Mouse (Mus musculus) gastrocnemius, adult 2 months (tissue): ENCODE data around the gene Fam124b. TPM values are rescaled to one million over a fixed set of nuclear protein-coding genes. Genes with fewer than 3 reads are reported as not detected.

Experiments
- DNase-seq: peaks from one replicate; pipeline ENCODE4 v3.0.0; 2022
- H3K27ac ChIP-seq: fragments of 200-600 bp; 2 replicates; pipeline ENCODE4 v1.8.1; 2022; ENCODE audit warnings: mild to moderate bottlenecking
- H3K4me3 ChIP-seq: fragments of 200-600 bp; 2 replicates; pipeline ENCODE4 v1.8.1; 2022; ENCODE audit warnings: mild to moderate bottlenecking, moderate library complexity
- CTCF ChIP-seq: fragments of 200-600 bp; IDR thresholded peaks from 2 replicates; pipeline ENCODE4 v1.8.1; 2022; ENCODE audit warnings: antibody characterized with exemption, mild to moderate bottlenecking, moderate library complexity
- intact Hi-C: fragments of 180-260 bp; cut with DNase I; formaldehyde crosslinking; loops from one replicate; pipeline ENCODE4 v1.15.1; 2025
- long read RNA-seq, 2 experiments: library from polyadenylated mRNA; stranded (forward); transcript quantifications; one replicate each; pipeline ENCODE4 v2.0.0; 2021
- total RNA-seq, 2 experiments: library from RNA; stranded (reverse); gene quantifications; 2 replicates each; pipeline ENCODE4 v1.2.3; 2021

Gene Fam124b
- 1 to 10 TPM in 1 of 2 experiments, under 1 TPM in 1; 0.66 to 1.7 TPM for total RNA-seq
- long read RNA-seq, experiment 1 = 0 reads
- long read RNA-seq, experiment 2 = 0 reads

DNA sequence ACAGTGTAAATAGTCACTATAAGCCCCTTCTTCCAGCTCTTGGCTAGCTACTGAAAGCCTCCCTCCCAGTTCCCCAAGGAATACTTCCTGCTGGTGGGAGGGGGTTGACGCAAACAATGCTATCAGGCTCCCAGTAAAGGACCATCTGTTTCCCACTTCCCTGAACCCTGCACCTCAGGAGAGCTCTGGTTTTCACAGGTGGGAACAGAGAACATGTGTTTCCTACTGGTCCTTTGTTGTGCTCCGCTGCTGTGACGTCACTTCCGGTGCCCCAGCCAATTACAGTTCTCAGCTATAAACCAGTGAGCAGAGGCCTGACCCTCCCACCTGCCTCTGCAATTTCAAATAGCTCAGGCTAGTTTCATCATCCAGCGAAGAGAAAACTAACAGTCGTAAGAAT lies at the start of gene Fam124b:
Gene Fam124b (minus strand): TSS at position 206 of the 400 bp plus-strand sequence.
- TF ChIP-seq CTCF = no peak
- peak; percentile 72 for DNase-seq
- intact Hi-C loops = no loop called here
- H3K27ac ChIP-seq = peak within 1 kb of the TSS; percentile 69
- no peak within 1 kb of the TSS for H3K4me3 ChIP-seq

DNA sequence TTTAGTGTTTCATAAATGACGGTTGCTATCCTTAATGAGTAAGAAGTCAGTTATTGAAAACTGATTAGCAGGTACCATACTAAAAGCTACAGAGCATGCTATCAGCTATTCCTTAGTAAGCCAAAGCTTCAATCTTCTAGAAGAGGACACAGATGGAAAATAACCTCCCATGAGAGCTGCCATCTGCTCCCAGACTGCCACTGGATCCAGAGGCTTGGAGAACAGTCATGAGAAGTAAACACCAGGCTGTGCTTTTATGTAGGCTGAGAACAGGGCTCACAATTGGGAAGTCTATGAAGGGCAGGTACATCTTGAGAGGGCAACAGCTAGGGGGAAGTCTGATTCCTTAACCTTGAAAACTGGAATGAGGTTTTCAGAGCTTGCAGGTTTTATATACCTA lies 42.2 kb upstream of the Fam124b start:
- intact Hi-C loops = no loop called here
- DNase-seq = no peak
- H3K27ac ChIP-seq = no peak overlapping the region
- no peak overlapping the region for H3K4me3 ChIP-seq
- TF ChIP-seq CTCF = no peak

DNA sequence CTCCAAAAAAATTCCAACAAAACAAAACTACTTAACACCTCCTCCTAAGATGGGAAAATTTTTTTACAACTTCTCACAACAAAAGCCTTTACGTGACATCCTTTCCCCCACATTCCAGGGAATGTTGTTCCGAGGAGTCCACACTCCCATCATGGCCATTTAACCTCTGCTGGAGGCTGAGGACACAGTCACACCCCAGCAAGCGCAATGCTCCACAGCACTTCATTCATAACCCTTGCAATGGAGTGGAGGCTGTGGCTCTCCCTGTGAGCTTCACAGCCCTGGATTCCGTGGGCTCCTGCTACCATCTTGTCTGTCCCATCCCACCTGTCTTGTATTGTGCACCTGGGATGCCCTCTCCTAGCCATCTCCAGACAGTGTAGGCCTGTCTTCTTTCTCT lies 40.4 kb upstream of the Fam124b start:
- intact Hi-C loops = no loop called here
- Histone ChIP-seq H3K27ac (no peak overlapping the region), H3K4me3 (no peak overlapping the region)
- no peak for TF ChIP-seq CTCF
- DNase-seq = no peak

GRCm38 (mm10) chr1:80253309-80253708 lies 35.0 kb upstream of the Fam124b start:
- no peak for TF ChIP-seq CTCF
- Histone ChIP-seq H3K27ac (no peak overlapping the region), H3K4me3 (no peak overlapping the region)
- intact Hi-C loops = no loop called here
- no peak for DNase-seq

DNA sequence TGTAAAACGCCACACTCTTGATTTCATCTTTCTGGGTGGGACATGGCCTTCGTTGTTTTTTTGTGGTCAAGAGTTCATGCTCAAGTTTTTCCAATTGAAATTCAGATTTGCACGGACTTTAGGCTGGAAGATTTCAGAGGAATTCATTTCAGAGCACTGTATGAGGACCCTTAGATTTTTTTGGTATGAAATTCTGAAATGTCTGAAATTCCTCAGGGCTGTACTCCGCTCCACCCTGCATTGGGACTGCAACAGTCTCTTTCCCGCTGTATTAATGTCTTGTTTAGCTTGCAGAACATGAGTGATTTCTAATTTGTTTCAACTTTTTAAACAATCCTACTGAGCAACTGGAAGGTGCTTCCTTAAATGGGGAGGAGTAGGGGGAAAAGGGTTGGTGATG lies 32.0 kb upstream of the Fam124b start:
- Histone ChIP-seq H3K4me3 (no peak overlapping the region), H3K27ac (no peak overlapping the region)
- no peak for DNase-seq
- no peak for TF ChIP-seq CTCF
- intact Hi-C loops = no loop called here

GRCm38 (mm10) chr1:80247131-80247530 lies 28.9 kb upstream of the Fam124b start:
- no peak overlapping the region for H3K4me3 ChIP-seq
- no peak for DNase-seq
- intact Hi-C loops = no loop called here
- H3K27ac ChIP-seq = no peak overlapping the region
- no peak for TF ChIP-seq CTCF

DNA sequence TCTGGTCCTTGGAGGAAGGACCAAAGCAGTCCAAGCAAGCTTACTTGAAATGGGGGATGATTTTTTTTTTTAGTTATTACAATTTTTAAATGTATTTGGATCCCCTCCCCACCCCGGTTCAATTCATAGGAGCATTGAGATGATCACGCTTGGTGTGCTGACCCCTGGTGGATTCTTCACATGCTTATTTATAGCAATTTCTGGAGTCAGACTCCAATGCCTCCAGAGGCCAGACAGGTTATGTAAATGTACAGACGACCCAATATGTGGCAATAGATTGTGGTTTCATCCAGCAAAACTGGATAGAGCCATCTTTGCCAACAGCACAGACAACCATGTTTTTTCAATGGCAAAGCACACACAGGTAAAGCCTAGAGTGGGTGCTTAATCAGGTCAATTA lies 25.9 kb upstream of the Fam124b start:
- DNase-seq = peak; percentile 20
- TF ChIP-seq CTCF = peak; percentile 55
- H3K4me3 ChIP-seq = no peak overlapping the region
- intact Hi-C loops = no loop called here
- 0 out of 2 replicates have a peak overlapping the region, but pooled peaks have one; percentile 32 for H3K27ac ChIP-seq

DNA sequence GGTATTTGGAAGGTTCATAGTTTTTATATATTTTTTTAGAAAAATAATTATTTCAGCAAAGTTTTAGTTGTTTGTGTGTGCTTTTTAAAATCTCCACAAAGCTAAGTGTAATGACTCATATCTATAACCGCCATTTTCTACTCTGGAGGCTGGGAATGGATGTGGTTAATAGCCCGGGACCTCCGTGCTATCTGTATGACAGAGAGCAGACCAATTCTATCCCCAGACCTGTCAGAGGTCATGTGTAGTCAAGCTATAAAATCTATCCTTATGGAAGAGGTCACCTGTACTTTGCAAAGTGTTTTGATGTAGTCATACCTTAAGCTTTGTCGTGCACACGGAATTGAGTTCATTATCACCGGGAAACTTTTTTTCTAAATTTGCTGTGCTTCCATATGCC lies 23.3 kb upstream of the Fam124b start:
- Histone ChIP-seq H3K27ac (peak overlapping the region; percentile 94), H3K4me3 (no peak overlapping the region)
- intact Hi-C loops = no loop called here
- no peak for DNase-seq
- TF ChIP-seq CTCF = no peak

GRCm38 (mm10) chr1:80240017-80240660 lies 21.9 kb upstream of the Fam124b start:
- Histone ChIP-seq H3K4me3 (peak overlapping the region; percentile 50), H3K27ac (peak overlapping the region; percentile 94)
- TF ChIP-seq CTCF = no peak
- intact Hi-C loops = no loop called here
- DNase-seq = peak; percentile 68

- Histone ChIP-seq H3K27ac (peak overlapping the region; percentile 94), H3K4me3 (peak overlapping the region; percentile 50)
- intact Hi-C loops = no loop called here
- TF ChIP-seq CTCF = peak; percentile 4; the same call in 1 of the 2 replicates
- peak; percentile 40 for DNase-seq
Measured at GRCm38 (mm10) chr1:80239481-80239880, 21.2 kb upstream of the Fam124b start.

DNA sequence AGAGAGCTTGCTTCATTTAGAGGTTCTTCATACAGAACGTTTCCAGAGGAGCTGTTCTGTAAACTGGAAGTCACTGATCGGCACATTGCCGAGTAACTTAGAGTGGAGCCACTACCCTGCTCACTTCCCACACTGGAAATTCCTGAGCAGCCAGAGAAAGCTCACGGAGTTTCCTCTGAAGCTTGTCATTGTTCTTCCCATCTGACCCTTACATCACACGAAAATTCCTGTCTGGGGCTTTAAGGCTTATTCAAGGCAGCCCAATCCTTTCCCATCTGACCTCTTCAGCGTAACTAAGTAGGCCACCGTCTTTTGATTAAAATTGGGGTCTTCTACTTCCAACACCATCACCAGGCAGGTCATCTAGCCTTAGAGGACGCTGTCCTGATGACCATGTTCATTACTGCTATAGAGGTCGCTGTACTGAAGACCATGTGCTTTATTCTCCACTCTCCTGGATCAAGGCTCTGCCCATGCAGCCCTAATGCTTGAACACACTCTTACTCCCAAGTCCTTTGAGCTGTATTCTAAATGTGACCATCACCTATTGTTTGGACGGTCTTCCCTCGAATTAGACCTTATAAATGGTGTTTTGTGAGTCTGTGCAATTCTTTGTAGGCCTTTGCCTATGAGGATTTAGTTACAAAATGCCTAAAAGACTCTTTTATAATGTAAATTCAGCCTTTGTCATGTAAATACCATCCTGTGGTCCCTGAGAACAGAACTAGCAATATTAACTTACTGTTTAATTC lies 18.9 kb upstream of the Fam124b start:
- H3K27ac ChIP-seq = peak overlapping the region; percentile 38
- DNase-seq = no peak
- H3K4me3 ChIP-seq = no peak overlapping the region
- intact Hi-C loops = no loop called here
- no peak for TF ChIP-seq CTCF

GRCm38 (mm10) chr1:80236126-80236525 lies 17.9 kb upstream of the Fam124b start:
- H3K4me3 ChIP-seq = no peak overlapping the region
- TF ChIP-seq CTCF = no peak
- intact Hi-C loops = no loop called here
- H3K27ac ChIP-seq = no peak overlapping the region
- DNase-seq = no peak

- intact Hi-C loops = no loop called here
- no peak for DNase-seq
- H3K4me3 ChIP-seq = no peak overlapping the region
- H3K27ac ChIP-seq = no peak overlapping the region
- TF ChIP-seq CTCF = peak; percentile 55
Measured at GRCm38 (mm10) chr1:80230612-80231011, 12.3 kb upstream of the Fam124b start.
